Mouse (Mus musculus) hindbrain, embryonic 10.5 days (tissue): ENCODE data around the gene Traf5. TPM values are rescaled to one million over a fixed set of nuclear protein-coding genes. Genes with fewer than 3 reads are reported as not detected.

ENCODE experiments used
- DNase-seq: peaks from one replicate; pipeline ENCODE4 v3.0.0-alpha.2; 2017; ENCODE audit warnings: low spot score
- H3K27ac ChIP-seq: fragments of 300-500 bp; sonication (generic); 2 replicates; pipeline ENCODE4 v1.5.1; 2016; ENCODE audit warnings: mild to moderate bottlenecking, moderate library complexity
- H3K27me3 ChIP-seq: fragments of 300-500 bp; sonication (generic); 2 replicates; pipeline ENCODE4 v1.6.1; 2016; ENCODE audit warnings: mild to moderate bottlenecking; ENCODE audit not compliant: poor library complexity, insufficient read depth, severe bottlenecking
- H3K36me3 ChIP-seq: fragments of 300-500 bp; sonication (generic); 2 replicates; pipeline ENCODE4 v1.6.1; 2016; ENCODE audit warnings: mild to moderate bottlenecking, moderate library complexity
- H3K4me1 ChIP-seq: fragments of 300-500 bp; sonication (generic); replicated peaks from 2 replicates; pipeline ENCODE4 v1.6.1; 2016; ENCODE audit warnings: mild to moderate bottlenecking
- H3K4me3 ChIP-seq: fragments of 300-500 bp; sonication (generic); 2 replicates; pipeline ENCODE4 v1.5.1; 2016; ENCODE audit warnings: mild to moderate bottlenecking, moderate library complexity
- H3K9me3 ChIP-seq: fragments of 300-500 bp; sonication (generic); 2 replicates; pipeline ENCODE4 v1.6.1; 2016; ENCODE audit warnings: mild to moderate bottlenecking, moderate library complexity
- WGBS: fragments of 180-500 bp; shearing (Covaris S2); methylation state at CpG from one replicate; pipeline ENCODE4 v1.1.7; 2016; 5-methylcytosine and 5-hydroxymethylcytosine counted together
- polyA plus RNA-seq: library from polyadenylated mRNA; unstranded; fragments of >200 nt; fragmentation: Nextera tagmentation; extraction: Ambion mirVana; gene quantifications from 2 replicates; pipeline ENCODE4 v1.2.1, GENCODE M21; 2016

The Traf5 gene
- polyA plus RNA-seq: 2.4 and 5.6 TPM in 2 replicates

- H3K27me3 ChIP-seq: peaks cover 37% of the 10 kb centered on the region
- no peaks in the 10 kb centered on the region for H3K36me3 ChIP-seq
- peak within 1 kb of the TSS; percentile 66 for H3K4me3 ChIP-seq
- peaks cover 20% of the 10 kb centered on the region for H3K4me1 ChIP-seq
- 3% methylated on average over 63 of the region's 63 CpGs for WGBS
- DNase-seq: peak; percentile 94
- no peaks in the 10 kb centered on the region for H3K9me3 ChIP-seq
- H3K27ac ChIP-seq: peak within 1 kb of the TSS; percentile 83
Observed at GRCm38 (mm10) chr1:192091806-192092772, at the start of gene Traf5. Gene Traf5 (minus strand): TSS chr1:192092559.

- peaks cover 23% of the 10 kb centered on the region for H3K4me1 ChIP-seq
- no peaks in the 10 kb centered on the region for H3K36me3 ChIP-seq
- DNase-seq: no peak
- H3K27ac ChIP-seq: no peak overlapping the region
- 91% methylated on average over 2 of the region's 2 CpGs for WGBS
- H3K27me3 ChIP-seq: no peaks in the 10 kb centered on the region
- H3K9me3 ChIP-seq: no peaks in the 10 kb centered on the region
- H3K4me3 ChIP-seq: no peak overlapping the region
Observed at GRCm38 (mm10) chr1:192140313-192140712, 48.0 kb upstream of the Traf5 start.

GRCm38 (mm10) chr1:192137926-192138910 lies 45.9 kb upstream of the Traf5 start, which contains the start of gene Rcor3:
Gene Rcor3 (minus strand): TSS chr1:192138062.
- Histone ChIP-seq H3K4me3 (peak within 1 kb of the TSS; percentile 78), H3K27ac (peak within 1 kb of the TSS; percentile 97), H3K9me3 (no peaks in the 10 kb centered on the region), H3K4me1 (peaks cover 23% of the 10 kb centered on the region), H3K27me3 (no peaks in the 10 kb centered on the region), H3K36me3 (no peaks in the 10 kb centered on the region)
- under 1% methylated on average over 69 of the region's 88 CpGs for WGBS
- peak; percentile 81 for DNase-seq

GRCm38 (mm10) chr1:192137291-192137925 lies 45.0 kb upstream of the Traf5 start:
- DNase-seq: peak; percentile 62
- H3K36me3 ChIP-seq: no peaks in the 10 kb centered on the region

GRCm38 (mm10) chr1:192136561-192137290 lies 44.4 kb upstream of the Traf5 start:
- Histone ChIP-seq H3K36me3 (no peaks in the 10 kb centered on the region), H3K4me1 (peaks cover 23% of the 10 kb centered on the region), H3K4me3 (peak overlapping the region; percentile 78), H3K27ac (peak overlapping the region; percentile 97), H3K27me3 (no peaks in the 10 kb centered on the region), H3K9me3 (no peaks in the 10 kb centered on the region)
- WGBS: under 1% methylated on average over 53 of the region's 55 CpGs
- DNase-seq: peak; percentile 82

More at GRCm38 (mm10) chr1:192137291-192137925, 45.0 kb upstream of the Traf5 start:
- H3K27me3 ChIP-seq: no peaks in the 10 kb centered on the region
- WGBS: 1% methylated on average over 49 of the region's 61 CpGs
- H3K9me3 ChIP-seq: no peaks in the 10 kb centered on the region
- peak overlapping the region; percentile 97 for H3K27ac ChIP-seq
- peak overlapping the region; percentile 78 for H3K4me3 ChIP-seq
- H3K4me1 ChIP-seq: peaks cover 23% of the 10 kb centered on the region

- no peak overlapping the region for H3K4me3 ChIP-seq
Observed at GRCm38 (mm10) chr1:192130202-192130601, 37.8 kb upstream of the Traf5 start.

GRCm38 (mm10) chr1:192128343-192128742 lies 36.0 kb upstream of the Traf5 start:
- no peak overlapping the region for H3K27ac ChIP-seq
- H3K27me3 ChIP-seq: no peaks in the 10 kb centered on the region
- no peaks in the 10 kb centered on the region for H3K4me1 ChIP-seq
- no peak for DNase-seq
- peaks cover 36% of the 10 kb centered on the region for H3K36me3 ChIP-seq
- 95% methylated on average over 8 of the region's 8 CpGs for WGBS
- H3K4me3 ChIP-seq: no peak overlapping the region
- no peaks in the 10 kb centered on the region for H3K9me3 ChIP-seq

More at GRCm38 (mm10) chr1:192130202-192130601, 37.8 kb upstream of the Traf5 start:
- no peak for DNase-seq
- Histone ChIP-seq H3K27ac (no peak overlapping the region), H3K9me3 (no peaks in the 10 kb centered on the region), H3K27me3 (no peaks in the 10 kb centered on the region), H3K4me1 (no peaks in the 10 kb centered on the region), H3K36me3 (peaks cover 19% of the 10 kb centered on the region)
- WGBS: 81% methylated on average over 1 of the region's 1 CpGs

- Histone ChIP-seq H3K36me3 (peaks cover 61% of the 10 kb centered on the region), H3K27ac (no peak overlapping the region), H3K4me3 (no peak overlapping the region), H3K4me1 (no peaks in the 10 kb centered on the region), H3K9me3 (no peaks in the 10 kb centered on the region), H3K27me3 (no peaks in the 10 kb centered on the region)
- DNase-seq: no peak
- 89% methylated on average over 6 of the region's 6 CpGs for WGBS
Observed at GRCm38 (mm10) chr1:192125761-192126160, 33.4 kb upstream of the Traf5 start.

GRCm38 (mm10) chr1:192116262-192116661 lies 23.9 kb upstream of the Traf5 start:
- H3K4me3 ChIP-seq: no peak overlapping the region
- H3K9me3 ChIP-seq: no peaks in the 10 kb centered on the region
- no peaks in the 10 kb centered on the region for H3K4me1 ChIP-seq
- no peak for DNase-seq
- 90% methylated on average over 6 of the region's 6 CpGs for WGBS
- H3K36me3 ChIP-seq: peaks cover 90% of the 10 kb centered on the region
- no peaks in the 10 kb centered on the region for H3K27me3 ChIP-seq
- no peak overlapping the region for H3K27ac ChIP-seq

- H3K27ac ChIP-seq: no peak overlapping the region
- H3K36me3 ChIP-seq: peaks cover 90% of the 10 kb centered on the region
- no peak for DNase-seq
- no peaks in the 10 kb centered on the region for H3K4me1 ChIP-seq
- H3K9me3 ChIP-seq: no peaks in the 10 kb centered on the region
- H3K27me3 ChIP-seq: no peaks in the 10 kb centered on the region
- 95% methylated on average over 1 of the region's 1 CpGs for WGBS
- H3K4me3 ChIP-seq: no peak overlapping the region
Observed at GRCm38 (mm10) chr1:192115378-192115777, 23.0 kb upstream of the Traf5 start.

GRCm38 (mm10) chr1:192109169-192109568 lies 16.8 kb upstream of the Traf5 start:
- DNase-seq: no peak
- no peaks in the 10 kb centered on the region for H3K9me3 ChIP-seq
- peaks cover 55% of the 10 kb centered on the region for H3K36me3 ChIP-seq
- WGBS: 87% methylated on average over 6 of the region's 6 CpGs
- no peaks in the 10 kb centered on the region for H3K27me3 ChIP-seq
- no peaks in the 10 kb centered on the region for H3K4me1 ChIP-seq
- no peak overlapping the region for H3K4me3 ChIP-seq
- no peak overlapping the region for H3K27ac ChIP-seq
